In the genomic region with DNA sequence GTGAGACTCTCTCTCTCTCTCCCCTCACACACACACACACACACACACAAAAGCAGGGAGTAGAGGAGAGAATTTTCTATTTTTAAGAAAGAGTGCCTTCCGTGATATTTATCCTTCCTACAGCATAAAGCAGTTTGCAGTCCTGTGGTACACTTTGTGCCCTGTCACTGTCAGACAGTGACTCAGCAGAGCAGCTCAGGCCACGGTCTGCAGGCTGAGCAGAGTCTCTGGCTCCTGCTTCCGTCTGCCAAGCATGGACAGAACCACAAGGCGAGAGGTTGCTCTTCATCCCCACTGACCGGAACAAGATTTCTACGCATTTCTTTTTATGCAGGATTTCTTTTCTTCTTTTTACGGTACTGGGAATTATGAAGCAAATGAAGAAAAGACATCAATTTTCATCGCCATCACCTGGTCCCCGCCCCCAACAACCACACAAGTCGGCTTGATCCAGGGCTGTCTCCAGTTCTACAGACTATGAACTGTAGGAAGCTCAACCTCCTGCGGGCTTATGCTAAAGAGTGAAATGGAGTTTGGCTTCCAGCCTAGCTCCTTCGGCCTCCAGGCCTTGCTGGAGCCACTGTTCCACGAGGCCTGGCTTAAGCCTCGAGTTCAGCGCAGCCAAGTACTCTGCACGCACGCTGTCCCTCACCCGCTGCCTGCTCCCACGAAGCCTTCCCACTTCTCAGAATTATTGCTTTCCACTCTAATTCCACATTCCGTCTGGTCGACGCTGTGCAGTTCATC, we compare ENCODE assay signal across 11 mouse cellular contexts. TPM values are rescaled to one million over a fixed set of nuclear protein-coding genes. Genes with fewer than 3 reads are reported as not detected.
DNase-seq lines count a peak whose midpoint lies in the region; ATAC-seq and TF ChIP-seq lines count a peak whose summit lies in the region.
"Had no signal": no experiment of that assay in that cellular context is flagged by ENCODE, and none has a peak within 500 bp of the region (broad histone marks: within the 10 kb centered on the region; RNA-seq: fewer than 3 reads in every experiment).

No protein-coding gene starts in this region.

- H3K9me3 ChIP-seq in heart, embryonic 12.5 days (replicated peaks): peaks cover 8% of the 10 kb centered on the region; the same call in 1 of the 2 replicates
- H3K9me3 ChIP-seq in heart, embryonic 11.5 days (replicated peaks; ENCODE audit: control insufficient read depth, low read length): no peaks in the 10 kb centered on the region; the same call in 1 of the 2 replicates
- no peaks in the 10 kb centered on the region for H3K9me3 ChIP-seq in MEL (replicated peaks; ENCODE audit: insufficient read depth, low read length)
- no peaks in the 10 kb centered on the region for H3K9me3 ChIP-seq in liver, embryonic 16.5 days (replicated peaks; ENCODE audit: control insufficient read depth, low read length)
- H3K9me3 ChIP-seq: heart, embryonic 10.5 days had no signal

- WGBS in heart, embryonic 12.5 days: 82% methylated on average over 22 of the region's 22 CpGs
- WGBS in heart, embryonic 11.5 days (ENCODE audit: insufficient replicate concordance): 81% methylated on average over 22 of the region's 22 CpGs
- WGBS in liver, embryonic 16.5 days (ENCODE audit: insufficient replicate concordance): 57% methylated on average over 22 of the region's 22 CpGs

- no peak for TF ChIP-seq RAD21 in MEL (IDR thresholded peaks at IDR 0.05; ENCODE audit: low read depth, low read length)

- no peak overlapping the region for H3K4me2 ChIP-seq in heart, embryonic 12.5 days
- H3K4me2 ChIP-seq in heart, embryonic 11.5 days: no peak overlapping the region
- H3K4me2 ChIP-seq in liver, embryonic 16.5 days (ENCODE audit: low read depth, low read length): no peak overlapping the region

- no peak for TF ChIP-seq CTCF in MEL (IDR thresholded peaks at IDR 0.05 in 2 of 3, conservative IDR thresholded peaks at IDR 0.05 in 1 of 3; ENCODE audit: control insufficient read depth in 1 of 3, insufficient read depth in 1 of 3, low read depth in 2 of 3, low read length in 3 of 3, poor library complexity in 1 of 3, severe bottlenecking in 1 of 3)

- TF ChIP-seq EP300 in MEL (IDR thresholded peaks at IDR 0.05; ENCODE audit: low read depth in 1 of 2, low read length in 2 of 2): no peak

- intact Hi-C loops in left cerebral cortex, postnatal 25 days (cut with DNase I): loop anchor here (5.0 kb wide), 1 partner anchor 57 kb away; no protein-coding TSS in a partner anchor

- peaks cover 14% of the 10 kb centered on the region for H3K4me1 ChIP-seq in heart, embryonic 12.5 days (replicated peaks)
- peaks cover 10% of the 10 kb centered on the region for H3K4me1 ChIP-seq in heart, embryonic 11.5 days (ENCODE audit: control insufficient read depth, insufficient read depth, low read length)
- H3K4me1 ChIP-seq in MEL (ENCODE audit: control insufficient read depth in 1 of 2, insufficient read depth in 2 of 2, low read length in 2 of 2): peaks cover 4 to 14% of the 10 kb centered on the region in 2 experiments; a peak in 3 of 4 replicates
- H3K4me1 ChIP-seq in brown adipose tissue, adult 24 weeks (ENCODE audit: control insufficient read depth, insufficient read depth, insufficient read length, low read length): peaks cover 21% of the 10 kb centered on the region
- peaks cover 24% of the 10 kb centered on the region for H3K4me1 ChIP-seq in liver, embryonic 16.5 days (ENCODE audit: control insufficient read depth, low read depth, low read length)

- H3K79me2 ChIP-seq in MEL (ENCODE audit: control insufficient read depth, insufficient read depth, low read length, poor library complexity): no peaks in the 10 kb centered on the region

- no peak for TF ChIP-seq POLR2A in MEL (IDR thresholded peaks at IDR 0.05; ENCODE audit: control insufficient read depth in 1 of 2, insufficient read depth in 1 of 2, low read depth in 1 of 2, low read length in 2 of 2, poor library complexity in 1 of 2)

- no peaks in the 10 kb centered on the region for H3K36me3 ChIP-seq in heart, embryonic 12.5 days
- no peaks in the 10 kb centered on the region for H3K36me3 ChIP-seq in heart, embryonic 11.5 days (ENCODE audit: control insufficient read depth, insufficient read depth, low read length)
- peaks cover 0 to 4% of the 10 kb centered on the region in 2 experiments; a peak in 2 of 4 replicates for H3K36me3 ChIP-seq in MEL (ENCODE audit: control insufficient read depth in 1 of 2, insufficient read depth in 2 of 2, low read length in 2 of 2)
- no peaks in the 10 kb centered on the region for H3K36me3 ChIP-seq in liver, embryonic 16.5 days (ENCODE audit: control insufficient read depth, insufficient read depth)
- H3K36me3 ChIP-seq: heart, embryonic 10.5 days had no signal

- H3K27ac ChIP-seq in heart, embryonic 12.5 days (ENCODE audit: poor library complexity, severe bottlenecking): no peak overlapping the region
- H3K27ac ChIP-seq in heart, embryonic 11.5 days (ENCODE audit: low read depth, low read length): no peak overlapping the region
- no peak overlapping the region for H3K27ac ChIP-seq in MEL (ENCODE audit: control insufficient read depth, low read depth, low read length)
- H3K27ac ChIP-seq in brown adipose tissue, adult 24 weeks (replicated peaks; ENCODE audit: low read depth, low read length): peak overlapping the region; percentile 90
- no peak overlapping the region for H3K27ac ChIP-seq in liver, embryonic 16.5 days (ENCODE audit: low read length)
- H3K27ac ChIP-seq: heart, embryonic 10.5 days had no signal

- no peak overlapping the region for H3K4me3 ChIP-seq in heart, embryonic 12.5 days
- no peak overlapping the region for H3K4me3 ChIP-seq in heart, embryonic 11.5 days (ENCODE audit: low read depth, low read length)
- no peak overlapping the region for H3K4me3 ChIP-seq in MEL (ENCODE audit: control insufficient read depth in 1 of 2, insufficient read depth in 1 of 2, low read depth in 2 of 2, low read length in 2 of 2)
- no peak overlapping the region for H3K4me3 ChIP-seq in brown adipose tissue, adult 24 weeks (ENCODE audit: insufficient read depth, low read depth, low read length)
- no peak overlapping the region for H3K4me3 ChIP-seq in liver, embryonic 16.5 days (ENCODE audit: low read depth, low read length)
- H3K4me3 ChIP-seq: heart, embryonic 10.5 days had no signal

- H3K27me3 ChIP-seq in heart, embryonic 12.5 days (replicated peaks): no peaks in the 10 kb centered on the region
- no peaks in the 10 kb centered on the region for H3K27me3 ChIP-seq in heart, embryonic 11.5 days (ENCODE audit: control insufficient read depth, insufficient read depth, low read length)
- no peaks in the 10 kb centered on the region for H3K27me3 ChIP-seq in MEL (ENCODE audit: control insufficient read depth in 1 of 2, insufficient read depth in 2 of 2, low read length in 2 of 2)
- H3K27me3 ChIP-seq in liver, embryonic 16.5 days (ENCODE audit: control insufficient read depth, insufficient read depth, low read depth, low read length): no peaks in the 10 kb centered on the region

- H3K9ac ChIP-seq in heart, embryonic 12.5 days: no peak overlapping the region
- no peak overlapping the region for H3K9ac ChIP-seq in heart, embryonic 11.5 days (ENCODE audit: low read depth, low read length)
- no peak overlapping the region for H3K9ac ChIP-seq in MEL (ENCODE audit: control insufficient read depth, low read depth, low read length, poor library complexity, severe bottlenecking)
- H3K9ac ChIP-seq in liver, embryonic 16.5 days (ENCODE audit: low read depth, low read length): no peak overlapping the region

- ATAC-seq in heart, embryonic 12.5 days (ENCODE audit: insufficient number of reproducible peaks, low FRiP score): 0 out of 2 replicates have a peak, but pooled peaks have one; percentile 38
- ATAC-seq in heart, embryonic 11.5 days (replicated peaks; ENCODE audit: insufficient number of reproducible peaks, low FRiP score, low TSS enrichment): no peak
- peak; percentile 55 for ATAC-seq in liver, embryonic 16.5 days (ENCODE audit: low read depth)
- ATAC-seq: intestine, embryonic 16.5 days had no signal

- DNase-seq in MEL (ENCODE audit: low read depth, low spot score): peak; percentile 48
- no peak for DNase-seq in left cerebral cortex, postnatal 25 days (ENCODE audit: low spot score in 2 of 2)
- no peak for DNase-seq in ovary, postnatal 14 days (ENCODE audit: low spot score)
- DNase-seq: lung, postnatal 14 days had no signal

TF ChIP-seq in MEL, 35 proteins besides CTCF, POLR2A, EP300 and RAD21 (continues in another document):
- TF ChIP-seq HCFC1 (IDR thresholded peaks at IDR 0.05; ENCODE audit: low read depth, low read length): no peak
- TF ChIP-seq UBTF (IDR thresholded peaks at IDR 0.05; ENCODE audit: borderline replicate concordance, insufficient read depth, low read depth, low read length): no peak
- TF ChIP-seq ZNF384 (IDR thresholded peaks at IDR 0.05; ENCODE audit: low read depth, low read length): no peak
- no peak for TF ChIP-seq BHLHE40 (IDR thresholded peaks at IDR 0.05; ENCODE audit: borderline replicate concordance, low read depth, low read length)
- TF ChIP-seq RCOR1 (IDR thresholded peaks at IDR 0.05; ENCODE audit: low read depth, low read length): no peak
- TF ChIP-seq USF2 (IDR thresholded peaks at IDR 0.05; ENCODE audit: borderline replicate concordance in 1 of 2, insufficient read depth in 1 of 2, low read depth in 1 of 2, low read length in 2 of 2): no peak

RNA-seq across cellular contexts. Expression of a gene that starts 25.4 kb away (rescaled TPM):
- 17.1 and 19.2 TPM in 2 replicates for polyA plus RNA-seq in heart, embryonic 12.5 days (2016; fragmentation: Nextera tagmentation; extraction: Ambion mirVana)
- polyA plus RNA-seq in heart, embryonic 11.5 days (2014; fragmentation: Nextera tagmentation; extraction: Ambion mirVana): 17.4 and 18.5 TPM in 2 replicates
- 13.6 and 14.8 TPM in 2 replicates for total RNA-seq in MEL (2012; rRNA removed)
- polyA plus RNA-seq in MEL (2012; ENCODE audit: insufficient read depth in 1 of 2, insufficient read length in 2 of 2, low read depth in 1 of 2, low replicate concordance in 2 of 2, missing spikeins in 1 of 2): 10 to 100 TPM in 1 of 2 experiments, not detected in 1; 12.8 TPM
- polyA plus RNA-seq in brown adipose tissue, adult 24 weeks (2012; ENCODE audit: insufficient read depth, insufficient read length, missing spikeins): 5.0 and 7.0 TPM in 2 replicates
- 6.7 and 7.4 TPM in 2 replicates for polyA plus RNA-seq in liver, embryonic 16.5 days (2015; fragmentation: Nextera tagmentation; extraction: Ambion mirVana)
- 10 to 100 TPM; 67.0 to 73.5 TPM for total RNA-seq in left cerebral cortex, postnatal 25 days (2021)

RNA-seq across cellular contexts. Expression of a gene that starts 40.5 kb away (rescaled TPM):
- 0.45 TPM in 1 of 2 replicates, not detected in the other for polyA plus RNA-seq in heart, embryonic 12.5 days (2016; fragmentation: Nextera tagmentation; extraction: Ambion mirVana)
- polyA plus RNA-seq in heart, embryonic 11.5 days (2014; fragmentation: Nextera tagmentation; extraction: Ambion mirVana): 2.5 TPM in 1 of 2 replicates, not detected in the other
- 1.2 TPM in 1 of 2 replicates, not detected in the other for total RNA-seq in MEL (2012; rRNA removed)
- polyA plus RNA-seq in MEL (2012; ENCODE audit: insufficient read depth in 1 of 2, insufficient read length in 2 of 2, low read depth in 1 of 2, low replicate concordance in 2 of 2, missing spikeins in 1 of 2): 1 to 10 TPM in 1 of 2 experiments, not detected in 1; 2.1 TPM
- not detected in 2 replicates for polyA plus RNA-seq in brown adipose tissue, adult 24 weeks (2012; ENCODE audit: insufficient read depth, insufficient read length, missing spikeins)
- polyA plus RNA-seq in liver, embryonic 16.5 days (2015; fragmentation: Nextera tagmentation; extraction: Ambion mirVana): 0.53 and 1.1 TPM in 2 replicates
- total RNA-seq in left cerebral cortex, postnatal 25 days (2021): 10 to 100 TPM; 17.8 to 18.5 TPM
- polyA plus RNA-seq: urinary bladder, adult 2 months had no signal
